Comparison of ENCODE assay signal across 8 mouse cellular contexts in the genomic region with DNA sequence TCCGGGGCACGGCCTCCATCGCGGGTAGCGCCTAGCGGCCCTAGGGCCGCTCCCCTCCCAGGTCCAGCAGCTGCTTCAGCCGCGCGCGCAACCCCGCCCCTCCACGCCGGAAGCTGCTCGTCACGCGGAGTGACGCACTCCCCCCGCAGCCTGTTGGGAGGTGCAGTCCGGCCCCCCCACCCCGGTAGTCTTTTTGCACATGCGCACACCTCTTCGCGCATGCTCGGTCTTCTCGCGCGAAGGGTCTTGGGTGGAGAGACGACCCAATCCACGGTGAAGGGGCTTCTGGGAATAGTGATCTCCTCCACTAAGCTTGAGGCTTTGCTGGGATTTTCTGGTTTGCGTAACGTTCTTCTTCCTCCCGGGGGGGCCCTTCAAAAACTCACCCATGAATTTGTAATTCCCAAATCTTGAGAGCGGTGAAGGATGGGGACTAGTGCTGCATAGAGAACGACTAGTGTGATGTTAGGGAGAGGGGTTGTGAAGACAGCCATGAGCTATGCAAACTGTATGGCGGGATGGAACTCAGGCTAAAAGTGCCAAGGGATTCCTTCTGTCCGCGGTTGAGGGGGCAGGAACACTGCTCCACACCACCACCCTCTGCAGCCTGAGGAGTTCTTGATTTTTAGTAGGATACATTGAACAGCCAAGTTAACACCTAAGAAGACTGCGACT. TPM values are rescaled to one million over a fixed set of nuclear protein-coding genes. Genes with fewer than 3 reads are reported as not detected.
DNase-seq lines count a peak whose midpoint lies in the region; ATAC-seq lines count a peak whose summit lies in the region.

A gene (minus strand): TSS at position 115 of the 675 bp plus-strand sequence.

- H3K9me3 ChIP-seq in hindbrain, embryonic 14.5 days (ENCODE audit: control insufficient read depth, low read length) = no peaks in the 10 kb centered on the region

- peak within 1 kb of the TSS; percentile 89 for H3K4me2 ChIP-seq in hindbrain, embryonic 14.5 days (replicated peaks)

- H3K4me1 ChIP-seq in hindbrain, embryonic 14.5 days (replicated peaks; ENCODE audit: control insufficient read depth, insufficient read depth, low read length) = peaks cover 16% of the 10 kb centered on the region

- 0 out of 2 replicates have a peak, but pooled peaks cover 8% of the 10 kb centered on the region for H3K36me3 ChIP-seq in hindbrain, embryonic 14.5 days (replicated peaks; ENCODE audit: control insufficient read depth, insufficient read depth)

- H3K27ac ChIP-seq in hindbrain, embryonic 14.5 days = peak within 1 kb of the TSS; percentile 88

- peak; percentile 98 for DNase-seq in R1 (ENCODE audit: low read depth, low spot score)
- DNase-seq in cerebellum, postnatal 25 days = peak; percentile 96 to 99
- DNase-seq in frontal cortex, postnatal 25 days (ENCODE audit: low spot score in 2 of 2) = peak; percentile 76 to 86
- DNase-seq in hindbrain, embryonic 14.5 days (ENCODE audit: low spot score) = peak; percentile 98
- DNase-seq in layer of hippocampus, postnatal 36 days = peak; percentile 92
- DNase-seq in lung, postnatal 36 days = peak; percentile 96
- peak; percentile 99 for DNase-seq in retina, postnatal 1 day
- peak; percentile 76 to 94 for DNase-seq in urinary bladder, adult 18-20 months (ENCODE audit: low spot score in 2 of 2)

- H3K9ac ChIP-seq in hindbrain, embryonic 14.5 days = peak within 1 kb of the TSS; percentile 89

- WGBS in hindbrain, embryonic 14.5 days = under 1% methylated on average over 39 of the region's 39 CpGs

- no peaks in the 10 kb centered on the region for H3K27me3 ChIP-seq in hindbrain, embryonic 14.5 days (ENCODE audit: control insufficient read depth, insufficient read depth, low read length)

- peak; percentile 95 for ATAC-seq in hindbrain, embryonic 14.5 days (ENCODE audit: low FRiP score)

- peak within 1 kb of the TSS; percentile 80 for H3K4me3 ChIP-seq in hindbrain, embryonic 14.5 days (replicated peaks; ENCODE audit: low read length)

RNA-seq across cellular contexts. Expression of the gene that starts here (rescaled TPM):
- 22.7 and 22.9 TPM in 2 replicates for polyA plus RNA-seq in hindbrain, embryonic 14.5 days (2014; fragmentation: Nextera tagmentation; extraction: Ambion mirVana)
- total RNA-seq in layer of hippocampus, postnatal 36 days (2021) = 10 to 100 TPM; 53.5 to 54.3 TPM

Comparison
In these comparisons a context has a peak if more than half of its experiments do, and no peak if none do; other contexts are left out.
1. Peak in every context shown above with its lines: DNase-seq, ATAC-seq, H3K4me3 ChIP-seq and H3K27ac ChIP-seq.